Mouse (Mus musculus): Measurements from ENCODE around the gene Rbm3. TPM values are rescaled to one million over a fixed set of nuclear protein-coding genes. Genes with fewer than 3 reads are reported as not detected.

Gene Rbm3
- polyA plus RNA-seq, 1 experiment from 2014 or later: 285 TPM

Other genes starting within 250 kb of the Rbm3 start
- 222 and 224 TPM in 2 replicates for gene Pqbp1, start 246.6 kb downstream of the Rbm3 start, polyA plus RNA-seq (2015; fragmentation: Nextera tagmentation; extraction: Ambion mirVana)
- gene Timm17b, start 246.5 kb downstream of the Rbm3 start, polyA plus RNA-seq (2015; fragmentation: Nextera tagmentation; extraction: Ambion mirVana): 173 and 178 TPM in 2 replicates
- not detected in 2 replicates for gene Gm10491, start 238.0 kb downstream of the Rbm3 start, polyA plus RNA-seq (2015; fragmentation: Nextera tagmentation; extraction: Ambion mirVana)
- gene Gm10490, start 236.3 kb downstream of the Rbm3 start, polyA plus RNA-seq (2015; fragmentation: Nextera tagmentation; extraction: Ambion mirVana): 1.2 TPM in 1 of 2 replicates, not detected in the other
- gene Pcsk1n, start 226.1 kb downstream of the Rbm3 start, polyA plus RNA-seq (2015; fragmentation: Nextera tagmentation; extraction: Ambion mirVana): 273 and 288 TPM in 2 replicates
- gene Eras, start 217.3 kb downstream of the Rbm3 start, polyA plus RNA-seq (2015; fragmentation: Nextera tagmentation; extraction: Ambion mirVana): not detected in 2 replicates
- 76.8 and 79.0 TPM in 2 replicates for gene Hdac6, start 198.0 kb downstream of the Rbm3 start, polyA plus RNA-seq (2015; fragmentation: Nextera tagmentation; extraction: Ambion mirVana)
- 0.12 and 0.42 TPM in 2 replicates for gene Gata1, start 167.8 kb downstream of the Rbm3 start, polyA plus RNA-seq (2015; fragmentation: Nextera tagmentation; extraction: Ambion mirVana)
- gene Glod5, start 127.4 kb downstream of the Rbm3 start, polyA plus RNA-seq (2015; fragmentation: Nextera tagmentation; extraction: Ambion mirVana): 0.27 and 0.46 TPM in 2 replicates
- gene Suv39h1, start 71.1 kb downstream of the Rbm3 start, polyA plus RNA-seq (2015; fragmentation: Nextera tagmentation; extraction: Ambion mirVana): 40.7 and 42.0 TPM in 2 replicates
- gene Was, start 55.4 kb downstream of the Rbm3 start, polyA plus RNA-seq (2015; fragmentation: Nextera tagmentation; extraction: Ambion mirVana): 0.13 and 0.18 TPM in 2 replicates
- gene Wdr13, start 13.0 kb downstream of the Rbm3 start, polyA plus RNA-seq (2015; fragmentation: Nextera tagmentation; extraction: Ambion mirVana): 67.6 and 72.9 TPM in 2 replicates
- gene Tbc1d25, start 30.3 kb upstream of the Rbm3 start, polyA plus RNA-seq (2015; fragmentation: Nextera tagmentation; extraction: Ambion mirVana): 25.8 and 26.8 TPM in 2 replicates
- 26.9 and 31.8 TPM in 2 replicates for gene Ebp, start 47.6 kb upstream of the Rbm3 start, polyA plus RNA-seq (2015; fragmentation: Nextera tagmentation; extraction: Ambion mirVana)
- 53.0 and 53.9 TPM in 2 replicates for gene Porcn, start 60.6 kb upstream of the Rbm3 start, polyA plus RNA-seq (2015; fragmentation: Nextera tagmentation; extraction: Ambion mirVana)
- 51.3 and 51.7 TPM in 2 replicates for gene Ftsj1, start 106.5 kb upstream of the Rbm3 start, polyA plus RNA-seq (2015; fragmentation: Nextera tagmentation; extraction: Ambion mirVana)
- gene Slc38a5, start 125.3 kb upstream of the Rbm3 start, polyA plus RNA-seq (2015; fragmentation: Nextera tagmentation; extraction: Ambion mirVana): 47.5 and 48.4 TPM in 2 replicates
- gene Ssxb10, start 181.5 kb upstream of the Rbm3 start, polyA plus RNA-seq (2015; fragmentation: Nextera tagmentation; extraction: Ambion mirVana): not detected in 2 replicates
- gene Ssxb9, start 221.1 kb upstream of the Rbm3 start, polyA plus RNA-seq (2015; fragmentation: Nextera tagmentation; extraction: Ambion mirVana): not detected in 2 replicates